Mouse (Mus musculus): ENCODE results near the gene Adamts17. TPM values are rescaled to one million over a fixed set of nuclear protein-coding genes. Genes with fewer than 3 reads are reported as not detected.

The Adamts17 gene
- 1.0 and 2.8 TPM in 2 replicates for polyA plus RNA-seq (2012; rRNA removed; ENCODE audit: low replicate concordance)

DNA sequence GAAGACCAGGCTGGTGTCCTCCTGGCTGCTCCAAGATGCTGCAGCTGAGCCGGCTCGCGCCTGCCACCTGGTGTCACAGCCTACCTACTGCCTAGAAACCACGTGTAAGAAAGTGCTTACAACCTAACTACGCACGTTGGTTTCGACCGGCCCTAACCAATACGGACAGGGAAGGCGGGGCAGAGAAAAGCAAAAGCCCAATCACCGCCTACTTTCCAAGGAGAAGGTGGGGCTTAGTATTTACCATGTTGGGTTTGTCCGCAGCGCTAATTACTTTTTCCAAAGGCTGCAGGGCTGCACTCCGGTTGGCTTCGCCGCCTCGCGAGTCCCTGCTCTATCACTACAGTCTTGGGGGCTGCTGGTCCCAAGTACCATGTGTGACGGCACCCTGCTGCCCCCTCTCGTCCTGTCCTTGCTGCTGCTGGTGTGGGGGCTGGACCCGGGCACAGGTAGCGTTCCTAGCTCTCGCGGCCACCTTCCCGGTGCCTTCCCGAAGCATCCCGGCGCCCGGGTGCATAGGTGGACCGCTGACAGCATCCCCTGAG is at the start of gene Adamts17:
TSS of gene Adamts17 (plus strand) at position 273 of the 545 bp plus-strand sequence.

Other genes with a start within 250 kb of the Adamts17 start
- gene Asb7, start 150.1 kb upstream of the Adamts17 start, polyA plus RNA-seq (2012; rRNA removed; ENCODE audit: low replicate concordance): 3.5 and 4.7 TPM in 2 replicates
- 4.2 and 8.7 TPM in 2 replicates for gene Lins1, start 149.8 kb upstream of the Adamts17 start, polyA plus RNA-seq (2012; rRNA removed; ENCODE audit: low replicate concordance)
- 0.05 and 0.72 TPM in 2 replicates for gene Cers3, start 96.2 kb upstream of the Adamts17 start, polyA plus RNA-seq (2012; rRNA removed; ENCODE audit: low replicate concordance)

Data from mammary gland, adult 2 months (tissue).